Mouse (Mus musculus) G1E (cell line): ENCODE data around the gene Timm8b.

Source experiments
- CTCF ChIP-seq: IDR thresholded peaks from 2 replicates; pipeline ENCODE4 v1.5.1; 2012; ENCODE audit warnings: low read depth, low read length, inconsistent platforms, mixed read lengths
- GATA1 ChIP-seq: IDR thresholded peaks from 2 replicates; pipeline ENCODE4 v1.6.1; 2012; ENCODE audit warnings: borderline replicate concordance, low read length, inconsistent platforms, mixed read lengths
- GATA2 ChIP-seq: IDR thresholded peaks from 2 replicates; pipeline ENCODE4 v1.6.1; 2012; ENCODE audit warnings: low read depth, low read length, inconsistent platforms, borderline replicate concordance
- POLR2AphosphoS5 ChIP-seq: IDR thresholded peaks from 2 replicates; pipeline ENCODE4 v1.6.1; 2012; ENCODE audit warnings: low read depth, low read length, inconsistent platforms; ENCODE audit not compliant: insufficient replicate concordance

- TF ChIP-seq POLR2AphosphoS5 (no peak), CTCF (no peak), GATA1 (no peak), GATA2 (no peak)
Observed at GRCm38 (mm10) chr9:50567372-50567771, 36.3 kb upstream of the Timm8b start.
